Mouse (Mus musculus): ENCODE results near the gene Slc44a4. TPM values are rescaled to one million over a fixed set of nuclear protein-coding genes. Genes with fewer than 3 reads are reported as not detected.
A peak's percentile ranks its signal among the peaks of the same experiment; 100 is the strongest.

The Slc44a4 gene
- polyA plus RNA-seq, 1 experiment from 2014 or later, result not detected

DNA sequence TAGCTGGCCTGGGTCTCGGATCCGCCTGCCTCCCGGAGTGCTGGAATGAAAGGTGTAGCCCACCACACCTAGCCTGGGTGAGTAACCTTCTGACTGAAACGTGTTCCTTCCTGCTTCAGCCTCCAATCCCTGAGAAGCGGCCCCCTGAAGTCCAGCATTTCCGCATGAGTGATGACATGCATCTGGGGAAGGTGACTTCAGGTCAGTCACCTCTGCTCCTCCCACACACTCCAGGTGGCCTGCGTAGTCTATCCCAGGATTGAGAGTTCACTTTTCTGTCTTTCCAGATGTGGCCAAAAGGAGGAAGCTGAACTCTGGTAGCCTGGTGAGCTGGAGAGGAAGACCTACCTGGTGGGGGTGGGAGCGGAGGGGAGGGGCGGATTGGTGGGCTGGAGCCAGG, 11.4 kb upstream of the Slc44a4 start:
- no peak overlapping the region for H3K27ac ChIP-seq (replicated peaks; ENCODE audit: low read depth, low read length)
- WGBS, result 94% methylated on average over 9 of the region's 9 CpGs
- H3K9ac ChIP-seq (ENCODE audit: low read length), result no peak overlapping the region
- H3K4me3 ChIP-seq (ENCODE audit: low read depth, low read length), result no peak overlapping the region
- H3K36me3 ChIP-seq (ENCODE audit: control insufficient read depth, insufficient read depth, low read length), result peaks cover 45% of the 10 kb centered on the region
- no peak for ATAC-seq (ENCODE audit: insufficient number of reproducible peaks, low FRiP score, low TSS enrichment, low read depth)
- H3K4me1 ChIP-seq (ENCODE audit: control insufficient read depth, insufficient read depth, low read length), result peaks cover 4% of the 10 kb centered on the region; the same call in 1 of the 2 replicates
- H3K9me3 ChIP-seq (ENCODE audit: control insufficient read depth, low read length), result no peaks in the 10 kb centered on the region
- H3K27me3 ChIP-seq (ENCODE audit: control insufficient read depth, insufficient read depth, low read length), result no peaks in the 10 kb centered on the region
- no peak for DNase-seq (ENCODE audit: low spot score)
- H3K4me2 ChIP-seq (ENCODE audit: low read depth, severe bottlenecking), result no peak overlapping the region

DNA sequence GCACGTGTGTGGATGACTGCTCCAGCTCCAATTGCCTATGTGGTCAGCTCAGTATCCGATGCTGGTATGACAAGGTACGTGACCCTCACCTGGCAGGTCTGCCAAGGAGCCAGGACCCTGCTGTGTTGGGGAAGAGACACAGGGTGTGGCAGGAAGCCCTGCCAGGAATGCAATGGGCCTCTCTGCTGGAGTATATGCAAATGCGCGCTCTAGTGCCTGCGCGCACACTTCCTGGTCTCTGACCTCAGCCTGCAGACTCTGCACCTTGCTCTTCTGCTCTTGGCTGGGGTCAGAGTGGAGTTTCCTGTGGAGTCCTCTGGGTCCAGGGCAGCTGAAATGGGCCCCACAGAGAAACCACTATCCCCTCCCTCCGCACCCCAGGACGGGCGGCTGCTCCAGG, 3.3 kb upstream of the Slc44a4 start:
- H3K9me3 ChIP-seq (ENCODE audit: control insufficient read depth, low read length), result no peaks in the 10 kb centered on the region
- H3K4me2 ChIP-seq (ENCODE audit: low read depth, severe bottlenecking), result no peak overlapping the region
- H3K27me3 ChIP-seq (ENCODE audit: control insufficient read depth, insufficient read depth, low read length), result no peaks in the 10 kb centered on the region
- DNase-seq (ENCODE audit: low spot score) (no peak), ATAC-seq (ENCODE audit: insufficient number of reproducible peaks, low FRiP score, low TSS enrichment, low read depth) (no peak)
- peaks cover 52% of the 10 kb centered on the region for H3K36me3 ChIP-seq (ENCODE audit: control insufficient read depth, insufficient read depth, low read length)
- H3K9ac ChIP-seq (ENCODE audit: low read length), result no peak overlapping the region
- 92% methylated on average over 10 of the region's 10 CpGs for WGBS
- no peak overlapping the region for H3K4me3 ChIP-seq (ENCODE audit: low read depth, low read length)
- H3K4me1 ChIP-seq (ENCODE audit: control insufficient read depth, insufficient read depth, low read length), result no peaks in the 10 kb centered on the region
- no peak overlapping the region for H3K27ac ChIP-seq (replicated peaks; ENCODE audit: low read depth, low read length)

DNA sequence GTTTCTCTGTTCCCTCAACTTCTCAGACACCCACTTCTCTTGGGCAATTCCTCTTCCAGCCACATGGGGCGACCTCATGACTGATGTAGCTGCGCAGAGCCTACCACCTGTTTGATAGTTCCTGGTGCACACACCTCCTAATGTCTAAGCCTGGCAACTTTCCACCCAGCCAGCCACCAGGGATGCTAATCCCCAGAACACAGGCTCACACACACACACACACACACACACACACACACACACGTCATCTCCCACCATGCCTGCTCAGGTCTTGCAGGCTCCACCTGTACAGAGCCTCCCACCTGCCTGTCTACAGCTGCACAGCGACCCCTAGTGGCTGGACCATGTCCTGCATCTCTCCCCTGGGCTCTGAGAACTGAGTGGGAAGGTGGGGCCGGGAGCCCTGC, 2.3 kb upstream of the Slc44a4 start:
- Histone ChIP-seq H3K4me3 (ENCODE audit: low read depth, low read length) (no peak overlapping the region), H3K27me3 (ENCODE audit: control insufficient read depth, insufficient read depth, low read length) (no peaks in the 10 kb centered on the region)
- 49% methylated on average over 5 of the region's 5 CpGs for WGBS

DNA sequence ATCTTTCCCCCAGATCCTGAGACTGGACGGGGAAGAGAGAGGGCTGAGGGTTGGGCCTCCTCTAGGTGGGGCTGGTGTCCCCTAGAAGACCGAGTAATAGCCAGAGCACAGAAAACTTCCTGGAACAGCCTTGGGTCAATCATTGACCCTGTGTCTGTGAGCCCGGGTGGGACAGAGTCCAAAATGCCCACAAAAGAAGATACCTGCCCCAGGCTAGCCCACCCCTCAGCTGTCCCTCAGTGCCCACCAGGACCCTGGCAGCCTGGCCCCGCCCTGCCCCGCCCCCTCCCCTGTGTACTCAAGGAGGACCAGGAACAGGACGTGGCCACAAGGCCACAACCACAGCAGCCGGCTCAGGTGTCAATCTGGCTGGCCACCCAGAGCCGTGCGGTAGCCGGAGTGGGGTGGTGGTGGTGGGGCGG, 1.2 kb downstream of the Slc44a4 start:
- peaks cover 20% of the 10 kb centered on the region for H3K36me3 ChIP-seq (ENCODE audit: control insufficient read depth, insufficient read depth, low read length)
- no peak overlapping the region for H3K27ac ChIP-seq (replicated peaks; ENCODE audit: low read depth, low read length)
- no peak for ATAC-seq (ENCODE audit: insufficient number of reproducible peaks, low FRiP score, low TSS enrichment, low read depth)
- no peak overlapping the region for H3K4me2 ChIP-seq (ENCODE audit: low read depth, severe bottlenecking)
- no peak overlapping the region for H3K9ac ChIP-seq (ENCODE audit: low read length)
- no peak overlapping the region for H3K4me3 ChIP-seq (ENCODE audit: low read depth, low read length)
- 14% methylated on average over 11 of the region's 11 CpGs for WGBS
- peak; percentile 59 for DNase-seq (ENCODE audit: low spot score)
- H3K27me3 ChIP-seq (ENCODE audit: control insufficient read depth, insufficient read depth, low read length), result no peaks in the 10 kb centered on the region
- H3K9me3 ChIP-seq (ENCODE audit: control insufficient read depth, low read length), result no peaks in the 10 kb centered on the region
- no peaks in the 10 kb centered on the region for H3K4me1 ChIP-seq (ENCODE audit: control insufficient read depth, insufficient read depth, low read length)

More for the DNA sequence above, 2.3 kb upstream of the Slc44a4 start:
- Histone ChIP-seq H3K9ac (ENCODE audit: low read length) (no peak overlapping the region), H3K4me2 (ENCODE audit: low read depth, severe bottlenecking) (no peak overlapping the region; the same call in 1 of the 2 replicates), H3K9me3 (ENCODE audit: control insufficient read depth, low read length) (no peaks in the 10 kb centered on the region), H3K4me1 (ENCODE audit: control insufficient read depth, insufficient read depth, low read length) (no peaks in the 10 kb centered on the region), H3K36me3 (ENCODE audit: control insufficient read depth, insufficient read depth, low read length) (peaks cover 45% of the 10 kb centered on the region), H3K27ac (replicated peaks; ENCODE audit: low read depth, low read length) (no peak overlapping the region)
- peak; percentile 28 for ATAC-seq (ENCODE audit: insufficient number of reproducible peaks, low FRiP score, low TSS enrichment, low read depth)
- DNase-seq (ENCODE audit: low spot score), result peak; percentile 90

DNA sequence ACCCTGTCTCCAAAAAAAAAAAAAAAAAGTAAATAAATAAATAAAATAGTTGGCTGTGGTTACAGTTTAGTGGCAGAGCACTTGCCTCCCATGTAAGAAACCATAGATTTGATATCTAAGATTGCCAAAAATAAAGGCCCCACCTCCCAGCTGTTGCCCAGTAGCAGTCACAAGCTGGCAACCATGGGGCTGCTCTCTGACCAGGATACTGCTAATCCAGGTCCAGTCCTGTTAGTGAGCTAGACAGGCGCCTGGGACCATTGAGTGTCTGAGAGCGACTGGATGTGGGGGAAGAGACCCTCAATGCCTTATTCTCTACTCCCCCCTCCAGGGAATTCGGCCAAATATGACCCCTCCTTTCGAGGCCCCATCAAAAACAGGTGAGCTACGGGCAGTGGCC, 2.0 kb downstream of the Slc44a4 start:
- Histone ChIP-seq H3K4me2 (ENCODE audit: low read depth, severe bottlenecking) (no peak overlapping the region), H3K9ac (ENCODE audit: low read length) (no peak overlapping the region), H3K27ac (replicated peaks; ENCODE audit: low read depth, low read length) (no peak overlapping the region), H3K36me3 (ENCODE audit: control insufficient read depth, insufficient read depth, low read length) (peaks cover 12% of the 10 kb centered on the region), H3K4me1 (ENCODE audit: control insufficient read depth, insufficient read depth, low read length) (no peaks in the 10 kb centered on the region), H3K9me3 (ENCODE audit: control insufficient read depth, low read length) (no peaks in the 10 kb centered on the region), H3K27me3 (ENCODE audit: control insufficient read depth, insufficient read depth, low read length) (no peaks in the 10 kb centered on the region), H3K4me3 (ENCODE audit: low read depth, low read length) (no peak overlapping the region)
- DNase-seq (ENCODE audit: low spot score) (no peak), ATAC-seq (ENCODE audit: insufficient number of reproducible peaks, low FRiP score, low TSS enrichment, low read depth) (no peak)
- 83% methylated on average over 5 of the region's 5 CpGs for WGBS

DNA sequence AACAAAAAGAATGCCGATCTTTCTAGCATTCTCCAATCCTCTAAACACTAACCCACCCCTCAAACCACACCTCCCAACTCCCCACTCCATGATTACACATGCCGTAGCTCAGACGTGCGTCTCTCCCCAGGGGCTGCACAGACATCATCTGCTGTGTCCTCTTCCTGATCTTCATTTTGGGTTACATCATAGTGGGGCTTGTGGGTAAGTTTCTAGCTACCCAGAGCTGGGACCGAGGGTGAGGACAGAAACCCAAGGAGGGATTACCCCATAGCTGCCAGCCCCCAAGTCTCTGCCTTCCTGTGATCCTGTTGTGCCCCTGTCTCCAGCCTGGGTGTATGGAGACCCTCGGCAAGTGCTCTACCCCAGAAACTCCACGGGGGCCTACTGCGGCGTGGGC, 2.9 kb downstream of the Slc44a4 start:
- H3K36me3 ChIP-seq (ENCODE audit: control insufficient read depth, insufficient read depth, low read length), result peaks cover 3% of the 10 kb centered on the region; the same call in 1 of the 2 replicates
- H3K4me3 ChIP-seq (ENCODE audit: low read depth, low read length), result no peak overlapping the region
- no peak overlapping the region for H3K4me2 ChIP-seq (ENCODE audit: low read depth, severe bottlenecking)
- no peak overlapping the region for H3K9ac ChIP-seq (ENCODE audit: low read length)
- H3K27me3 ChIP-seq (ENCODE audit: control insufficient read depth, insufficient read depth, low read length), result no peaks in the 10 kb centered on the region
- H3K27ac ChIP-seq (replicated peaks; ENCODE audit: low read depth, low read length), result no peak overlapping the region
- H3K4me1 ChIP-seq (ENCODE audit: control insufficient read depth, insufficient read depth, low read length), result no peaks in the 10 kb centered on the region
- no peak for ATAC-seq (ENCODE audit: insufficient number of reproducible peaks, low FRiP score, low TSS enrichment, low read depth)
- WGBS, result 79% methylated on average over 9 of the region's 9 CpGs
- no peak for DNase-seq (ENCODE audit: low spot score)
- no peaks in the 10 kb centered on the region for H3K9me3 ChIP-seq (ENCODE audit: control insufficient read depth, low read length)

DNA sequence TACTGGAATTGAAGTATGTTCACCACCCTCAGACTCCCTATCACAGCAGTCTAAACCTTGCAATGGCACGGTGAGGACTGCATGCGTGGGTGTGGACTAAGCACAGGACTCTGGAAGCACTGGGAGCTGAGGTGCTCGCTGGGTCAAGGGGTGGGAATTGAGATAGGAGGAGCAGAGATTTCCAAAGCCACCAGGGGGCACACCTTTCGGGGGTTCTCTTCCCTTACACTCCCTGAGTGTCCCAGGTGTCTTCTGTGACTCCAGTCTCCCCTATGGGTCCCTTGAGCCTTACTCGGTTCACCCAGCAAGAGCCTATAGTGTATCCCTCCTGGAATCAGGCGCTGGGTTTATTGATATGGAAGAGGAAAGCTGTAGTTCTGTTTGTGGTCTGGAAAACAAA, 8.7 kb downstream of the Slc44a4 start:
- 39% methylated on average over 6 of the region's 6 CpGs for WGBS
- no peak overlapping the region for H3K9ac ChIP-seq (ENCODE audit: low read length)

DNA sequence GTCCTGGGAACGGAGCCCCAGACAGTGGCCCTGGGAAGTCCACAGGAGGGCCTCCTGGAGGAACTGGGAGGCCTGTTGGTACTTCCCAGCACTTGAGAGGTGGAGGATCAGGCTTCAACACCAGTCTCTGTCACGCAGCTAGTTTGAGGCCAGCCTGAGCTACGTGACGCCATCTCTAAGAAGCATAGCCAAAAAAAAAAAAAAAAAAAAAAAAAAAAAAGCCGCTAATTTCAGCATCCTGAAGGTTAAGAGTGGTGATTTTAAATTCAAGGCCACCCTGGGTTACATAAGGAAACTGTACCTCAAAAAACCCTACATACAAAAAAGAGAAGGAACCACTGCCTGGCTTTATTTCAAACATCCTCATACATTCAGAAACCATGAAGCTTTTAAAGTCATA, 10.0 kb downstream of the Slc44a4 start:
- H3K27ac ChIP-seq (replicated peaks; ENCODE audit: low read depth, low read length), result no peak overlapping the region
- H3K9me3 ChIP-seq (ENCODE audit: control insufficient read depth, low read length), result no peaks in the 10 kb centered on the region
- 79% methylated on average over 5 of the region's 5 CpGs for WGBS
- no peak overlapping the region for H3K4me3 ChIP-seq (ENCODE audit: low read depth, low read length)
- H3K4me1 ChIP-seq (ENCODE audit: control insufficient read depth, insufficient read depth, low read length), result no peaks in the 10 kb centered on the region
- no peaks in the 10 kb centered on the region for H3K27me3 ChIP-seq (ENCODE audit: control insufficient read depth, insufficient read depth, low read length)
- ATAC-seq (ENCODE audit: insufficient number of reproducible peaks, low FRiP score, low TSS enrichment, low read depth) (no peak), DNase-seq (ENCODE audit: low spot score) (no peak)
- no peaks in the 10 kb centered on the region for H3K36me3 ChIP-seq (ENCODE audit: control insufficient read depth, insufficient read depth, low read length)
- no peak overlapping the region for H3K9ac ChIP-seq (ENCODE audit: low read length)
- no peak overlapping the region for H3K4me2 ChIP-seq (ENCODE audit: low read depth, severe bottlenecking)

More for the DNA sequence above, 8.7 kb downstream of the Slc44a4 start:
- H3K36me3 ChIP-seq (ENCODE audit: control insufficient read depth, insufficient read depth, low read length), result no peaks in the 10 kb centered on the region
- H3K9me3 ChIP-seq (ENCODE audit: control insufficient read depth, low read length), result no peaks in the 10 kb centered on the region
- H3K4me1 ChIP-seq (ENCODE audit: control insufficient read depth, insufficient read depth, low read length), result no peaks in the 10 kb centered on the region
- H3K4me3 ChIP-seq (ENCODE audit: low read depth, low read length), result no peak overlapping the region
- H3K27ac ChIP-seq (replicated peaks; ENCODE audit: low read depth, low read length), result no peak overlapping the region
- no peaks in the 10 kb centered on the region for H3K27me3 ChIP-seq (ENCODE audit: control insufficient read depth, insufficient read depth, low read length)
- H3K4me2 ChIP-seq (ENCODE audit: low read depth, severe bottlenecking), result no peak overlapping the region
- DNase-seq (ENCODE audit: low spot score), result no peak
- no peak for ATAC-seq (ENCODE audit: insufficient number of reproducible peaks, low FRiP score, low TSS enrichment, low read depth)

DNA sequence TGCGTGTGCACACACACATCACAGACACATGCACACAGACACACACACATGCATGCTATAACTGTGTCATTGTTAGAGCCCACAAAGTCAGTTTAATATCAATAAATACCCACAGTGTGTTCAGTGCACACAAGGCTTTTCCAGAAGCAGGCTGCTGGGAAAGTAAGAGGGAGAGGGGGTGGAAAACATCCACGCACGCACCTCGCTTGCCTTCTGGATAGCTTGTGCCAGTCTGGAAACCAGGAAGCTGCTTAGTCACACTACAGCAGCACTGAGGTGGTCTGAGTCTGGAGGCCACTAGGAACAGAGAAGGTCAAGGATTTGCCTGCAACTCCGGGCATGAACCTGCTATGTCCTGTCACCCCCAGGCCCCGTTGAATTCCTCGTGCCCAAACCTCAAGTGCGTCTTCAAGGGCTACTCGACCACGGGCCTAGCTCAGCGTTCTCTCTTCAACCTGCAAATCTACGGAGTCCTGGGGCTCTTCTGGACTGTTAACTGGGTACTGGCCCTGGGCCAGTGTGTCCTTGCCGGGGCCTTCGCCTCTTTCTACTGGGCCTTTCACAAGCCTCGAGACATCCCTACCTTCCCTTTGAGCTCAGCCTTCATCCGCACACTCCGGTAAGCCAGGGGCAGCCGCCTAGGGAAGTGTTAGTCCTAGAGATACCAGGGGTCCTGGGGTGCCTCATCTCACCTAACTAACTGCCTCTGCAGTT, 13.2 kb downstream of the Slc44a4 start:
- Histone ChIP-seq H3K4me3 (ENCODE audit: low read depth, low read length) (no peak overlapping the region), H3K4me1 (ENCODE audit: control insufficient read depth, insufficient read depth, low read length) (peaks cover 4% of the 10 kb centered on the region), H3K4me2 (ENCODE audit: low read depth, severe bottlenecking) (no peak overlapping the region), H3K27me3 (ENCODE audit: control insufficient read depth, insufficient read depth, low read length) (no peaks in the 10 kb centered on the region), H3K36me3 (ENCODE audit: control insufficient read depth, insufficient read depth, low read length) (no peaks in the 10 kb centered on the region), H3K27ac (replicated peaks; ENCODE audit: low read depth, low read length) (no peak overlapping the region), H3K9me3 (ENCODE audit: control insufficient read depth, low read length) (no peaks in the 10 kb centered on the region), H3K9ac (ENCODE audit: low read length) (no peak overlapping the region)
- ATAC-seq (ENCODE audit: insufficient number of reproducible peaks, low FRiP score, low TSS enrichment, low read depth), result no peak
- WGBS, result 86% methylated on average over 18 of the region's 18 CpGs
- DNase-seq (ENCODE audit: low spot score), result no peak
